Mouse (Mus musculus) hindbrain, embryonic 10.5 days (tissue): ENCODE measurements around the gene Chmp3. TPM values are rescaled to one million over a fixed set of nuclear protein-coding genes. Genes with fewer than 3 reads are reported as not detected.

ENCODE experiments used
- DNase-seq: peaks from one replicate; pipeline ENCODE4 v3.0.0-alpha.2; 2017; ENCODE audit warnings: low spot score
- H3K27ac ChIP-seq: fragments of 300-500 bp; sonication (generic); 2 replicates; pipeline ENCODE4 v1.5.1; 2016; ENCODE audit warnings: mild to moderate bottlenecking, moderate library complexity
- H3K27me3 ChIP-seq: fragments of 300-500 bp; sonication (generic); 2 replicates; pipeline ENCODE4 v1.6.1; 2016; ENCODE audit warnings: mild to moderate bottlenecking; ENCODE audit not compliant: poor library complexity, insufficient read depth, severe bottlenecking
- H3K36me3 ChIP-seq: fragments of 300-500 bp; sonication (generic); 2 replicates; pipeline ENCODE4 v1.6.1; 2016; ENCODE audit warnings: mild to moderate bottlenecking, moderate library complexity
- H3K4me1 ChIP-seq: fragments of 300-500 bp; sonication (generic); replicated peaks from 2 replicates; pipeline ENCODE4 v1.6.1; 2016; ENCODE audit warnings: mild to moderate bottlenecking
- H3K4me3 ChIP-seq: fragments of 300-500 bp; sonication (generic); 2 replicates; pipeline ENCODE4 v1.5.1; 2016; ENCODE audit warnings: mild to moderate bottlenecking, moderate library complexity
- H3K9me3 ChIP-seq: fragments of 300-500 bp; sonication (generic); 2 replicates; pipeline ENCODE4 v1.6.1; 2016; ENCODE audit warnings: mild to moderate bottlenecking, moderate library complexity
- WGBS: fragments of 180-500 bp; shearing (Covaris S2); methylation state at CpG from one replicate; pipeline ENCODE4 v1.1.7; 2016; 5-methylcytosine and 5-hydroxymethylcytosine counted together
- polyA plus RNA-seq: library from polyadenylated mRNA; unstranded; fragments of >200 nt; fragmentation: Nextera tagmentation; extraction: Ambion mirVana; gene quantifications from 2 replicates; pipeline ENCODE4 v1.2.1, GENCODE M21; 2016

Gene Chmp3
- polyA plus RNA-seq, 1 experiment from 2014 or later = 46.6 TPM

GRCm38 (mm10) chr6:71621551-71621950, 78.0 kb downstream of the Chmp3 start:
- H3K27ac ChIP-seq = no peak overlapping the region
- WGBS = 90% methylated on average over 5 of the region's 5 CpGs
- H3K4me3 ChIP-seq = no peak overlapping the region
- H3K36me3 ChIP-seq = peaks cover 100% of the 10 kb centered on the region
- DNase-seq = no peak
- no peaks in the 10 kb centered on the region for H3K4me1 ChIP-seq
- H3K9me3 ChIP-seq = no peaks in the 10 kb centered on the region
- no peaks in the 10 kb centered on the region for H3K27me3 ChIP-seq

GRCm38 (mm10) chr6:71621981-71622380, 78.4 kb downstream of the Chmp3 start:
- Histone ChIP-seq H3K4me3 (no peak overlapping the region), H3K27ac (no peak overlapping the region), H3K9me3 (no peaks in the 10 kb centered on the region), H3K4me1 (no peaks in the 10 kb centered on the region), H3K36me3 (peaks cover 100% of the 10 kb centered on the region), H3K27me3 (no peaks in the 10 kb centered on the region)
- DNase-seq = no peak
- 94% methylated on average over 5 of the region's 5 CpGs for WGBS

- Histone ChIP-seq H3K36me3 (peaks cover 100% of the 10 kb centered on the region), H3K27ac (no peak overlapping the region), H3K4me3 (no peak overlapping the region), H3K9me3 (no peaks in the 10 kb centered on the region), H3K27me3 (no peaks in the 10 kb centered on the region), H3K4me1 (peaks cover 3% of the 10 kb centered on the region)
- no peak for DNase-seq
Observed at GRCm38 (mm10) chr6:71624723-71625122, 81.1 kb downstream of the Chmp3 start.

DNA sequence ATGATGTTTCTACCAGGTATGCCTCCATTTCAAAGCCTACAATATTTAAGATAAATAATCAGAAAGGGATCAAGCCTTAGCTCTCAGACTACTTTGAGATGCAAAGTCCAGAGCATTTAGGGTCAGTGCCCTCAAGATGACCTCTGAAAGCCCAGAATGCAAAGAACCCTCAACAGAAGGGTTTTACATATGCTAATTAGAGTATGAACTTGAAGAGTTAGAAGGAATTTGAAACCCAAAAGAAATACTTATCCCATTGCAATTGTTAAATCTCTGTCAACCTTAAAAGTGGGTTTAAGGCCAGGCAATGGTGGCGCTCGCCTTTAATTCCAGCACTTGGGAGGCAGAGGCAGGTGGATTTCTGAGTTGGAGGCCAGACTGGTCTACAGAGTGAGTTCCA, 82.4 kb downstream of the Chmp3 start:
- DNase-seq = no peak
- 96% methylated on average over 2 of the region's 2 CpGs for WGBS
- Histone ChIP-seq H3K9me3 (no peaks in the 10 kb centered on the region), H3K27ac (no peak overlapping the region), H3K4me3 (no peak overlapping the region), H3K36me3 (peaks cover 100% of the 10 kb centered on the region), H3K27me3 (no peaks in the 10 kb centered on the region), H3K4me1 (peaks cover 16% of the 10 kb centered on the region)

DNA sequence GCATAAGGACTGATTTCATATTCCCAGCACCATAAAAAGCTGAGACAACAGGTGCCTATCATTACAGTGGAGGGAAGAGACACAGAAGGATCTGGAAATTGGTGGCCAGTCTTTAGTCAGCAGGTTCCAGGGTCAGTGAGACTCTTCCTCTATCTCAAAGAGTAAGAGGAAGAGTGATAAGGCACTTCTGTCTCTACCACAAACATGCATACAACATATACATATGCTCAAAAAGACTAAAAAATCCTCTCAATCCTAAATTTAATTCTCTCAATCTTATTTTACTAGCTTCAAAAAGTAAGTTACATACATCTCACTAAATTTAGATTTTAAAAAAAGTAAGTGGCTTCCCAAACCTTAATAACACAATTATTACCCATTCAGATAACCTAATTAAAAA, 83.7 kb downstream of the Chmp3 start:
- no peak overlapping the region for H3K27ac ChIP-seq
- DNase-seq = no peak
- no peaks in the 10 kb centered on the region for H3K9me3 ChIP-seq
- peaks cover 23% of the 10 kb centered on the region for H3K4me1 ChIP-seq
- H3K27me3 ChIP-seq = no peaks in the 10 kb centered on the region
- H3K4me3 ChIP-seq = no peak overlapping the region
- peaks cover 88% of the 10 kb centered on the region for H3K36me3 ChIP-seq

GRCm38 (mm10) chr6:71631196-71631595, 87.6 kb downstream of the Chmp3 start:
- Histone ChIP-seq H3K4me3 (peak overlapping the region; percentile 86), H3K27me3 (no peaks in the 10 kb centered on the region), H3K4me1 (peaks cover 23% of the 10 kb centered on the region), H3K9me3 (no peaks in the 10 kb centered on the region), H3K27ac (peak overlapping the region; percentile 8; the same call in 1 of the 2 replicates), H3K36me3 (peaks cover 49% of the 10 kb centered on the region)
- DNase-seq = no peak
- 23% methylated on average over 2 of the region's 2 CpGs for WGBS

DNA sequence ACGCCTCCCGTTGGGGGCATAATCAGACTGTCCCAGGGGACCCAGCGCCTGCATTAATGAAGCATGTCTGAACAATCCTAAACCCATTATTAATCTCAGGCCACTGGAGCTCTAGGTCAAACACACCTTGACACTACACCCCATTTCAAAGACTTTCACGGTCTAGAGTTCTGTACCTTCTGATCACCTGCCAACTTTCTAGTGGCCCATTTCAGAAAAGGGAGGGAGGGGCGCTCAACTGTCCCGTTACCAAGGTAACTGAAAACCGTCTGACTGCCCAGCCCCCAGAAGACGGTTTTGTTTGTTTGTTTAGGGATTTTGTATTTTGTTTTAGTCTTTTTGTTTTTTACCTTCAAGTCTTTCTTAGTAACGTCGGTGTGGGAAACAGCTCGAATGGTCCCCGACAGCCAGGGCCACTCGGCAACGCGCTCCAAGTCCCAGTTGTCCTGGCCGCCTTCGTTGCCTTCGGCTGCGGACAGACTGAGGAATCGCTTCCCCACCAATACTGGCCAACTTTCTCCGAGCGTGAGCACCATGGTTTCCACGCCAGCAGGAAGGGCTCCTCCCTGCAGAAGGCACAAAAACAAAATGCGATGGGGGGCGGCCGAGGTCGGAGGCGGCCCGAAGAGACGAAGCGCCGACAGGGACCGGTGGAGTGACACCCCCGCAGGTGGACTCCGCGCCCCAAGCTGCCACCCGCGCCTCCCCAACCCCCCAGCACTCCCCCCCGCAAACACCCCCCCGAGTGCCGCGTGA, 88.3 kb downstream of the Chmp3 start:
- peak; percentile 31 for DNase-seq
- Histone ChIP-seq H3K27me3 (0 out of 2 replicates have a peak, but pooled peaks cover 5% of the 10 kb centered on the region), H3K9me3 (no peaks in the 10 kb centered on the region), H3K4me1 (peaks cover 23% of the 10 kb centered on the region), H3K36me3 (peaks cover 42% of the 10 kb centered on the region), H3K4me3 (peak overlapping the region; percentile 86), H3K27ac (peak overlapping the region; percentile 99)
- 3% methylated on average over 42 of the region's 42 CpGs for WGBS

Other genes starting within 250 kb of the Chmp3 start
- gene Smyd1, start 221.6 kb upstream of the Chmp3 start, polyA plus RNA-seq = 0.14 and 0.36 TPM in 2 replicates
- gene Cd8b1, start 221.0 kb upstream of the Chmp3 start, polyA plus RNA-seq = 0.13 TPM in 1 of 2 replicates, not detected in the other
- not detected in 2 replicates for gene Cd8a, start 170.4 kb upstream of the Chmp3 start, polyA plus RNA-seq
- 7.9 and 10.4 TPM in 2 replicates for gene Rmnd5a, start 103.2 kb upstream of the Chmp3 start, polyA plus RNA-seq
- 10.6 and 12.3 TPM in 2 replicates for gene Rnf103, start 49.9 kb upstream of the Chmp3 start, polyA plus RNA-seq
- gene Kdm3a, start 89.2 kb downstream of the Chmp3 start, polyA plus RNA-seq = 69.3 and 79.8 TPM in 2 replicates
- gene Reep1, start 163.8 kb downstream of the Chmp3 start, polyA plus RNA-seq = 34.4 and 57.3 TPM in 2 replicates